Mouse (Mus musculus) forebrain, embryonic 11.5 days (tissue): ENCODE measurements around the gene Lamc3. TPM values are rescaled to one million over a fixed set of nuclear protein-coding genes. Genes with fewer than 3 reads are reported as not detected.

ENCODE experiments used
- ATAC-seq: fragments of 200-750 bp; cut with Nextera tagmentation; replicated peaks from 2 replicates; pipeline ENCODE4 v1.8.0; 2017; ENCODE audit warnings: moderate TSS enrichment; ENCODE audit not compliant: low FRiP score
- DNase-seq: peaks from one replicate; pipeline ENCODE4 v3.0.0-alpha.2; 2017; ENCODE audit warnings: low spot score
- H3K27ac ChIP-seq: fragments of 300-500 bp; sonication (generic); 2 replicates; pipeline ENCODE4 v1.5.1; 2014; ENCODE audit warnings: low read depth, low read length
- H3K27me3 ChIP-seq: fragments of 300-500 bp; sonication (generic); 2 replicates; pipeline ENCODE4 v1.6.1; 2014; ENCODE audit warnings: mild to moderate bottlenecking, low read length, mixed read lengths; ENCODE audit not compliant: control insufficient read depth, insufficient read depth
- H3K36me3 ChIP-seq: fragments of 300-500 bp; sonication (generic); 2 replicates; pipeline ENCODE4 v1.6.1; 2014; ENCODE audit warnings: mild to moderate bottlenecking, low read length, moderate library complexity, mixed read lengths; ENCODE audit not compliant: control insufficient read depth, insufficient read depth
- H3K4me1 ChIP-seq: fragments of 300-500 bp; sonication (generic); replicated peaks from 2 replicates; pipeline ENCODE4 v1.6.1; 2014; ENCODE audit warnings: low read length, mixed read lengths; ENCODE audit not compliant: control insufficient read depth, insufficient read depth
- H3K4me2 ChIP-seq: fragments of 300-500 bp; sonication (generic); 2 replicates; pipeline ENCODE4 v1.6.1; 2014; ENCODE audit warnings: low read depth, mild to moderate bottlenecking, low read length, moderate library complexity, mixed read lengths; ENCODE audit not compliant: severe bottlenecking
- H3K4me3 ChIP-seq: fragments of 300-500 bp; sonication (generic); 2 replicates; pipeline ENCODE4 v1.5.1; 2014; ENCODE audit warnings: low read depth, low read length
- H3K9ac ChIP-seq: fragments of 300-500 bp; sonication (generic); 2 replicates; pipeline ENCODE4 v1.6.1; 2014; ENCODE audit warnings: low read length
- H3K9me3 ChIP-seq: fragments of 300-500 bp; sonication (generic); 2 replicates; pipeline ENCODE4 v1.6.1; 2016; ENCODE audit warnings: low read length, mixed read lengths; ENCODE audit not compliant: control insufficient read depth
- WGBS: fragments of 180-500 bp; shearing (Covaris S2); extraction: QIAGEN DNeasy Blood & Tissue Kit; methylation state at CpG from one replicate; pipeline ENCODE4 v1.1.7; 2014; 5-methylcytosine and 5-hydroxymethylcytosine counted together
- polyA plus RNA-seq: library from polyadenylated mRNA; unstranded; fragments of >200 nt; fragmentation: Nextera tagmentation; extraction: Ambion mirVana; gene quantifications from 2 replicates; pipeline ENCODE4 v1.2.1, GENCODE M21; 2014

Gene Lamc3
- polyA plus RNA-seq, 1 experiment from 2014 or later = 6.1 TPM

- Histone ChIP-seq H3K4me1 (peaks cover 2% of the 10 kb centered on the region; the same call in 1 of the 2 replicates), H3K9me3 (no peaks in the 10 kb centered on the region), H3K4me2 (no peak overlapping the region), H3K9ac (peak overlapping the region; percentile 16; the same call in 1 of the 2 replicates), H3K36me3 (no peaks in the 10 kb centered on the region), H3K4me3 (no peak overlapping the region), H3K27me3 (peaks cover 24% of the 10 kb centered on the region), H3K27ac (no peak overlapping the region)
- no peak for ATAC-seq
- no peak for DNase-seq
- WGBS = 88% methylated on average over 1 of the region's 1 CpGs
Observed at GRCm38 (mm10) chr2:31888871-31889270, 1.8 kb downstream of the Lamc3 start.

GRCm38 (mm10) chr2:31891219-31891618 is 4.1 kb downstream of the Lamc3 start:
- Histone ChIP-seq H3K27ac (no peak overlapping the region), H3K4me3 (no peak overlapping the region), H3K4me1 (peaks cover 2% of the 10 kb centered on the region; the same call in 1 of the 2 replicates), H3K9ac (no peak overlapping the region), H3K4me2 (no peak overlapping the region), H3K27me3 (peaks cover 22% of the 10 kb centered on the region), H3K9me3 (no peaks in the 10 kb centered on the region), H3K36me3 (no peaks in the 10 kb centered on the region)
- ATAC-seq = no peak
- DNase-seq = no peak
- 89% methylated on average over 2 of the region's 2 CpGs for WGBS

GRCm38 (mm10) chr2:31893110-31893669 is 6.1 kb downstream of the Lamc3 start:
- Histone ChIP-seq H3K4me1 (no peaks in the 10 kb centered on the region), H3K27ac (no peak overlapping the region), H3K27me3 (peaks cover 2% of the 10 kb centered on the region; the same call in 1 of the 2 replicates), H3K36me3 (no peaks in the 10 kb centered on the region), H3K4me2 (no peak overlapping the region), H3K9ac (no peak overlapping the region), H3K4me3 (no peak overlapping the region), H3K9me3 (no peaks in the 10 kb centered on the region)
- ATAC-seq = no peak
- DNase-seq = no peak
- 78% methylated on average over 10 of the region's 10 CpGs for WGBS

GRCm38 (mm10) chr2:31894221-31894870 is 7.3 kb downstream of the Lamc3 start:
- no peaks in the 10 kb centered on the region for H3K9me3 ChIP-seq
- no peaks in the 10 kb centered on the region for H3K4me1 ChIP-seq
- H3K27me3 ChIP-seq = no peaks in the 10 kb centered on the region
- ATAC-seq = no peak
- no peak overlapping the region for H3K9ac ChIP-seq
- WGBS = 48% methylated on average over 13 of the region's 13 CpGs
- H3K4me3 ChIP-seq = no peak overlapping the region
- DNase-seq = no peak
- no peak overlapping the region for H3K4me2 ChIP-seq
- H3K36me3 ChIP-seq = no peaks in the 10 kb centered on the region
- H3K27ac ChIP-seq = no peak overlapping the region

- no peak overlapping the region for H3K4me3 ChIP-seq
- DNase-seq (no peak), ATAC-seq (no peak)
- no peak overlapping the region for H3K27ac ChIP-seq
- H3K36me3 ChIP-seq = no peaks in the 10 kb centered on the region
- 71% methylated on average over 4 of the region's 4 CpGs for WGBS
- no peaks in the 10 kb centered on the region for H3K4me1 ChIP-seq
- no peak overlapping the region for H3K4me2 ChIP-seq
- no peak overlapping the region for H3K9ac ChIP-seq
- no peaks in the 10 kb centered on the region for H3K9me3 ChIP-seq
- no peaks in the 10 kb centered on the region for H3K27me3 ChIP-seq
Observed at GRCm38 (mm10) chr2:31900932-31901331, 13.8 kb downstream of the Lamc3 start.

GRCm38 (mm10) chr2:31901659-31902362 is 14.7 kb downstream of the Lamc3 start:
- Histone ChIP-seq H3K4me2 (no peak overlapping the region), H3K4me3 (no peak overlapping the region), H3K9ac (no peak overlapping the region), H3K36me3 (no peaks in the 10 kb centered on the region), H3K27me3 (no peaks in the 10 kb centered on the region), H3K27ac (no peak overlapping the region), H3K4me1 (no peaks in the 10 kb centered on the region), H3K9me3 (no peaks in the 10 kb centered on the region)
- ATAC-seq = no peak
- WGBS = 64% methylated on average over 4 of the region's 4 CpGs
- DNase-seq = no peak

GRCm38 (mm10) chr2:31904089-31904488 is 17.0 kb downstream of the Lamc3 start:
- H3K4me2 ChIP-seq = no peak overlapping the region
- H3K27ac ChIP-seq = no peak overlapping the region
- H3K9me3 ChIP-seq = no peaks in the 10 kb centered on the region
- no peak overlapping the region for H3K9ac ChIP-seq
- ATAC-seq = no peak
- no peaks in the 10 kb centered on the region for H3K4me1 ChIP-seq
- DNase-seq = no peak
- H3K4me3 ChIP-seq = no peak overlapping the region
- no peaks in the 10 kb centered on the region for H3K27me3 ChIP-seq
- 14% methylated on average over 6 of the region's 6 CpGs for WGBS
- no peaks in the 10 kb centered on the region for H3K36me3 ChIP-seq

- H3K9ac ChIP-seq = no peak overlapping the region
- DNase-seq (no peak), ATAC-seq (no peak)
- H3K4me2 ChIP-seq = no peak overlapping the region
- no peaks in the 10 kb centered on the region for H3K4me1 ChIP-seq
- no peaks in the 10 kb centered on the region for H3K36me3 ChIP-seq
- 5% methylated on average over 8 of the region's 8 CpGs for WGBS
- no peak overlapping the region for H3K27ac ChIP-seq
- no peak overlapping the region for H3K4me3 ChIP-seq
- no peaks in the 10 kb centered on the region for H3K27me3 ChIP-seq
- H3K9me3 ChIP-seq = no peaks in the 10 kb centered on the region
Observed at GRCm38 (mm10) chr2:31904622-31905021, 17.5 kb downstream of the Lamc3 start.
